Mouse (Mus musculus): ENCODE measurements around the gene Rangrf. TPM values are rescaled to one million over a fixed set of nuclear protein-coding genes. Genes with fewer than 3 reads are reported as not detected.
"Not testable (repeated sequence)": the region's sequence is repeated elsewhere in the genome, so short reads cannot be mapped to it uniquely, and the experiment has no call there.

The Rangrf gene
- total RNA-seq, 1 experiment from 2014 or later, result 16.3 TPM

- DNase-seq, result peak; percentile 41
These were observed 29.7 kb downstream of the Rangrf start for GRCm38 (mm10) chr11:68945245-68945644.

DNA sequence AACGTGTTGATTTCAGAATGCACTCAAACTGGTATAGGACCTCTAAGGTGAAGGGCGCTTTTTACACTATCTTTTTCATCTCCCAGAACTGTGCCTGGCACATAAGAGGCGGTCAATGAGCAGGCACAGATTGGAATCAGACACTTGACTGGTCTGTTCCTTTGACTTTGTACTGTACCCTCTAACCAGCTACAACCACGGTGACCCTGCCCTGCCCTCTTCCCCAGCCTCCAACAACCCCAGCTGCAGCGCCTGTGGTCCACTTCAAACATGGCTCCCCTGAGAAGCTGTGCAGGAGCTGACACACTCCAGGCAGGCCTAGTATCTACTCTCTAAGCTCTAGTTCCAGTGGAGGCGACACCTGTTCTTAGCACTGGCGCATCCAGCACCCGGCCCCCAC lies 32.3 kb downstream of the Rangrf start:
- no peak for DNase-seq

GRCm38 (mm10) chr11:68940516-68940915 lies 34.5 kb downstream of the Rangrf start:
- no peak for DNase-seq

- peak; percentile 94 for DNase-seq
These were observed 35.3 kb downstream of the Rangrf start for GRCm38 (mm10) chr11:68939451-68940304.

DNA sequence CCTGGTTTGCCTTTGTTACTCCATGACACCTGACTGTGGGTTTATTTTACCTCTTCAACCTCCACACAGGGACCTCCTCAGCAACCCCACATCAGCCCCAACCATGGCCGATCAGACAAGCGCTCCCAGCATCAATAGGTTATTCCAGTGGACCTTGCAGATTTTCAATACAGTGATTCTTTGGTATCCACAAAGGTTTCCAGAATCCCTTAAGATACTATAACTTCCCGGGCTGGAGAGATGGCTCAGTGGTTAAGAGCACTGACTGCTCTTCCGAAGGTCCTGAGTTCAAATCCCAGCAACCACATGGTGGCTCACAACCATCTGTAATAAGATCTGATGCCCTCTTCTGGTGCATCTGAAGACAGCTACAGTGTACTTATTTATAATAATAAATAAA lies 38.0 kb downstream of the Rangrf start:
- not testable (repeated sequence) for DNase-seq

DNA sequence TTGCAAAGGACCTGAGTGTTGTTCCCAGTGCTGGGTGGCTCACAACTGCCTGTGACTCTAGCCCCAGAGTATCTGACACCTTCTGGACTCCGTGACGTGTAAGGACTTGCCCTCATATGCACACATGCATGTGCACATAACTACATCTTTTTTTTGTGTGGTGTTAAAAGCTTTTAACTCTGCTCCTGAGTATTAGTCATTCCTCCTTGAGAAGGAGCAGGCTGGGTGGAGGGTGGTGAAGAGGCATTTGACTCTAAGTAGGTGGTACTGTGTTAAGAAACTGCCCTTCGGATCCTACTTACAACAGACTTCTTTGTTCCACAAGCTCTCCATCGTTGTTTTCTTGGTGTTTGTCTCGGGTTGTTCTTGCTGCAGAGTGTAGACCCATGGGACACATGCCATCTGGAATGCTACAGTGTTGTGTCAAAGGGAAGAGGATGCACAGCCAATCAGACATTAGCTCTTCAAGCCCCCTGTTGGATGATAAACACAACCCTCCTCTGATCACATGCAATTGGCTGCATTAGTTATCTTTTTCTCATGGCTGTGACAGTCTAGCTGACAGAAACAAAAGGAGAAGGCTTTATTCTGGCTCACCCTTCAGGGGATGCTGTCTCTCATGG lies 41.0 kb downstream of the Rangrf start:
- no peak for DNase-seq

DNA sequence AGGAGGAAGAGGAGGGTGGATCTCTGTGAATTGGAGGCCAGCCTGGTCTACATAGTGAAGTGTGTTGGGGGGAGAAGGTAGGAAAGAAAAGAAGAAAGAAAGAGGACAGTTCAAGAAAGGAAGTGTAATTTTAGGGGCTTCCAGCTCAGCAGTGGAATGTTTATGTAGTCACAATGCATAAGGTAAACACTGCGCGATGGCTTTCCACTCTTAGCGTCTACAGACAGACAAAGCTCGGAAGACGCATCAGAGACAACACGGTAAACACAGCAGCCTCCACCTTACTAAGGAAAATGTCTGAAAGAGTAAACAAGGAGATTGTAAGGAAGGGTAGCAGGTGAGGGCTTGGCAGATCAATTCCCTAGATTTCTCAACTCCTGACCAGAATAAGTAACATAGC lies 45.0 kb downstream of the Rangrf start:
- no peak for DNase-seq

DNA sequence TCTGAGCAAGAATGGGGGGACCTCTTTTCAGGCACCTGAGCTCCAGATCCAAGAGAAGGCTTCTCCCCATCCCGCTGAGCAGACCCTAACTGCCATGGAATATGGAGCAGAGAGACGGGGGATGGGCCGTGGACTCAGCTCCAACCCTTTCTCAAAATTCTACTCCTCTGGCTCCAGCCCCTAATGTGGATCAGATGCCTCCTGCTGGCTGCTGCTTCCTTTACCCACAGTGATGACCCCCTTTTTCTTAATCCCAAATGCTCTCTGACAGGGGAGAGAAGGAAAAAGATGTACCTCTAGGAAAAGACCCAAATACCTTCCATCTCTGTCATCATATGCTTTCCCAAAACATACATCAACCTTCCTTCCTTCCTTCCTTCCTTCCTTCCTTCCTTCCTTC lies 48.0 kb downstream of the Rangrf start, which contains the start of gene Odf4:
Gene Odf4, minus strand, starts transcription at position 101 of the 400 bp plus-strand sequence.
- no peak for DNase-seq

GRCm38 (mm10) chr11:68924749-68925148 lies 50.2 kb downstream of the Rangrf start:
- DNase-seq, result no peak

GRCm38 (mm10) chr11:68923191-68923590 lies 51.8 kb downstream of the Rangrf start:
- no peak for DNase-seq

Small RNAs within 50 kb of the gene (microRNA-seq; reads per million reads assigned to microRNA genes)
- gene Mir3062, result 0 reads per million in 2 experiments

Other genes with a start within 250 kb of the Rangrf start
- 67.1 and 73.2 TPM in 2 replicates for gene Ndel1, start 103.3 kb downstream of the Rangrf start, total RNA-seq (2021)
- 0.15 TPM in 1 of 2 replicates, not detected in the other for gene Rnf222, start 86.6 kb downstream of the Rangrf start, total RNA-seq (2021)
- 1,094 and 1,263 TPM in 2 replicates for gene Rpl26, start 73.6 kb downstream of the Rangrf start, total RNA-seq (2021)
- gene Odf4, start 48.1 kb downstream of the Rangrf start, total RNA-seq (2021), result 0.30 and 0.45 TPM in 2 replicates
- 28.7 and 31.9 TPM in 2 replicates for gene Arhgef15, start 17.7 kb downstream of the Rangrf start, total RNA-seq (2021)
- gene Slc25a35, start 7.1 kb downstream of the Rangrf start, total RNA-seq (2021), result 54.6 and 55.8 TPM in 2 replicates
- gene Pfas, start 33.3 kb upstream of the Rangrf start, total RNA-seq (2021), result 28.1 and 29.0 TPM in 2 replicates
- gene Ctc1, start 40.7 kb upstream of the Rangrf start, total RNA-seq (2021), result 24.2 and 27.9 TPM in 2 replicates
- 17.1 and 18.8 TPM in 2 replicates for gene Aurkb, start 70.5 kb upstream of the Rangrf start, total RNA-seq (2021)
- 19.2 and 20.6 TPM in 2 replicates for gene Borcs6, start 84.5 kb upstream of the Rangrf start, total RNA-seq (2021)
- gene Tmem107, start 95.6 kb upstream of the Rangrf start, total RNA-seq (2021), result 12.0 and 12.3 TPM in 2 replicates
- gene Vamp2, start 113.3 kb upstream of the Rangrf start, total RNA-seq (2021), result 111 and 139 TPM in 2 replicates
- gene Per1, start 120.0 kb upstream of the Rangrf start, total RNA-seq (2021), result 116 and 118 TPM in 2 replicates
- gene Hes7, start 145.2 kb upstream of the Rangrf start, total RNA-seq (2021), result 0.37 TPM in 1 of 2 replicates, not detected in the other
- gene 9130213A22Rik, start 147.4 kb upstream of the Rangrf start, total RNA-seq (2021), result 0.38 and 0.41 TPM in 2 replicates
- 1.2 and 1.6 TPM in 2 replicates for gene Aloxe3, start 150.7 kb upstream of the Rangrf start, total RNA-seq (2021)
- not detected in 2 replicates for gene Alox12b, start 181.8 kb upstream of the Rangrf start, total RNA-seq (2021)
- 0.19 TPM in 1 of 2 replicates, not detected in the other for gene Alox8, start 222.7 kb upstream of the Rangrf start, total RNA-seq (2021)

Data from adrenal gland, postnatal 14 days (tissue).